Mouse (Mus musculus) ES-Bruce4 (cell line): Measurements from ENCODE around the gene Vars. TPM values are rescaled to one million over a fixed set of nuclear protein-coding genes. Genes with fewer than 3 reads are reported as not detected.
A peak's percentile ranks its signal among the peaks of the same experiment; 100 is the strongest.
"Not testable (repeated sequence)": the region's sequence is repeated elsewhere in the genome, so short reads cannot be mapped to it uniquely, and the experiment has no call there.

Source experiments
- H3K27ac ChIP-seq: 2 replicates; pipeline ENCODE4 v1.5.1; 2012; ENCODE audit warnings: low read length, inconsistent platforms; ENCODE audit not compliant: insufficient read depth
- H3K27me3 ChIP-seq: 2 replicates; pipeline ENCODE4 v1.6.1; 2012; ENCODE audit warnings: mild to moderate bottlenecking, low read length, inconsistent platforms; ENCODE audit not compliant: control insufficient read depth, poor library complexity, insufficient read depth, severe bottlenecking
- H3K36me3 ChIP-seq: 2 replicates; pipeline ENCODE4 v1.6.1; 2012; ENCODE audit warnings: inconsistent platforms, mild to moderate bottlenecking, low read length, moderate library complexity; ENCODE audit not compliant: control insufficient read depth, poor library complexity, insufficient read depth, severe bottlenecking
- H3K4me1 ChIP-seq: one replicate; pipeline ENCODE4 v1.8.1; 2011; ENCODE audit warnings: low read length; ENCODE audit not compliant: control insufficient read depth, insufficient read depth
- H3K4me3 ChIP-seq: 2 replicates; pipeline ENCODE4 v1.5.1; 2011; ENCODE audit warnings: low read depth, mild to moderate bottlenecking, low read length
- H3K9ac ChIP-seq: 2 replicates; pipeline ENCODE4 v1.6.1; 2012; ENCODE audit warnings: low read depth, mild to moderate bottlenecking, inconsistent platforms; ENCODE audit not compliant: poor library complexity, severe bottlenecking
- H3K9me3 ChIP-seq: replicated peaks from 2 replicates; pipeline ENCODE4 v1.6.1; 2012; ENCODE audit warnings: mild to moderate bottlenecking, low read length, inconsistent platforms; ENCODE audit not compliant: control insufficient read depth, poor library complexity, insufficient read depth, severe bottlenecking
- CTCF ChIP-seq: IDR thresholded peaks from one replicate; pipeline ENCODE4 v1.8.1; 2011; ENCODE audit warnings: low read depth, low read length
- EP300 ChIP-seq: IDR thresholded peaks from 2 replicates; pipeline ENCODE4 v1.6.1; 2011; ENCODE audit warnings: low read depth, low read length; ENCODE audit not compliant: insufficient read depth
- POLR2A ChIP-seq: IDR thresholded peaks from one replicate; pipeline ENCODE4 v1.8.1; 2011; ENCODE audit warnings: low read length; ENCODE audit not compliant: insufficient read depth
- polyA plus RNA-seq: library from polyadenylated mRNA; stranded (reverse); fragments of >200 nt; gene quantifications from 2 replicates; pipeline ENCODE4 v1.2.4, GENCODE M21; 2011; ENCODE audit warnings: low read depth; ENCODE audit not compliant: missing spikeins, insufficient read depth, insufficient read length

Vars gene
- polyA plus RNA-seq, 1 experiment = 108 TPM

DNA sequence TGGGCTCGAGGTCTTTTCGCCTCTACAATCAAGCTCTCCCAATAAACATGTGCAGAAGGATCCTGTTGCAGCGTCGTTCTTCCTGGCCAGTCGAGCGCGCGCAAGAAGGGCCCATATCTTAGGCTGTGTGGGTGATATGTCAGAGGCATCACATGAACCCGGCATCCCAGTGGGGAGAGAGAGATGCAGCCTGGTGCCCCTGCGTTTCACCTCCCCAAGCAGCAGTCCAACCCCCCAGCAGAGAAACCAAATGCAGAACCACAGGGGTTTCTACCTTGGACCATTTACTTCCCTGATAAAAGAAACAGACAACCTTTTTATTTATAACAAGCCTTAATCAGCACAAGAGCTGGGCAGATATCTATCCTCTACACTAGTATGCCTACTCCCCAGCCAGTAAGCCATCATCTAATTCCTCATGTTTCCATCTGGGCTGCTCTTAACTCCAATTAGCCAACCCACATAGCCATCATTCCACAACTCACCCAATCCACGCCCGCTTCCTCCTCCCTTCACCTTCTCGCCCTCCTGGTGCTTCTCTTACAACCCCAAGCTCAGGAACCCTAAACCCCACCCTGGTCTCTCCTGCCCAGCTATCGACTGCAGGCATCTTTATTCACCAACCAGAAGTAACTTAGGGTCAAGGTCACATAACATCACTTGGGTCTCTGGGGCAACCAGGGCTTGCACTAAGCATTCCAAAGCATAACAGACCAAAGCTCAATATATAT, 4.2 kb upstream of the Vars start:
- Histone ChIP-seq H3K9ac (no peak overlapping the region), H3K27me3 (no peaks in the 10 kb centered on the region), H3K4me3 (no peak overlapping the region), H3K36me3 (peaks cover 5% of the 10 kb centered on the region), H3K4me1 (peaks cover 5% of the 10 kb centered on the region), H3K9me3 (no peaks in the 10 kb centered on the region), H3K27ac (0 out of 2 replicates have a peak overlapping the region, but pooled peaks have one; percentile 10)
- TF ChIP-seq CTCF = no peak
- TF ChIP-seq EP300 = no peak

DNA sequence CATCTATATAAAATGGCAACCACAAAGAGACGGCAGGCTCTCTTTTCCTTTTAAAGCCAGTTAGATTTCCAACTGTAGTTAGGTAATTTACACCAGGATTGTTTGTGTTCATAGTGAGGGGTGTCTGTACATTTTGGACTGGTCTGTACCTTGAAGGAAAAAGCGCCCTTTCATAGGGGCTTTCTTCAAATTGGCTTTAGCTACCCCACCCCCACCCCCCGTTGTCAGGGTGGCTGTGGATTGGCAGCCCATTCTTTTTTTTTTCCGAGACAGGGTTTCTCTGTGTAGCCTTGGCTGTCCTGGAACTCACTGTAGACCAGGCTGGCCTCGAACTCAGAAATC, 3.7 kb upstream of the Vars start:
- no peaks in the 10 kb centered on the region for H3K9me3 ChIP-seq
- no peak overlapping the region for H3K27ac ChIP-seq
- H3K4me1 ChIP-seq = peaks cover 5% of the 10 kb centered on the region
- peaks cover 5% of the 10 kb centered on the region for H3K36me3 ChIP-seq
- no peaks in the 10 kb centered on the region for H3K27me3 ChIP-seq
- TF ChIP-seq EP300 = no peak
- TF ChIP-seq POLR2A = no peak
- TF ChIP-seq CTCF = no peak
- H3K9ac ChIP-seq = no peak overlapping the region
- no peak overlapping the region for H3K4me3 ChIP-seq

DNA sequence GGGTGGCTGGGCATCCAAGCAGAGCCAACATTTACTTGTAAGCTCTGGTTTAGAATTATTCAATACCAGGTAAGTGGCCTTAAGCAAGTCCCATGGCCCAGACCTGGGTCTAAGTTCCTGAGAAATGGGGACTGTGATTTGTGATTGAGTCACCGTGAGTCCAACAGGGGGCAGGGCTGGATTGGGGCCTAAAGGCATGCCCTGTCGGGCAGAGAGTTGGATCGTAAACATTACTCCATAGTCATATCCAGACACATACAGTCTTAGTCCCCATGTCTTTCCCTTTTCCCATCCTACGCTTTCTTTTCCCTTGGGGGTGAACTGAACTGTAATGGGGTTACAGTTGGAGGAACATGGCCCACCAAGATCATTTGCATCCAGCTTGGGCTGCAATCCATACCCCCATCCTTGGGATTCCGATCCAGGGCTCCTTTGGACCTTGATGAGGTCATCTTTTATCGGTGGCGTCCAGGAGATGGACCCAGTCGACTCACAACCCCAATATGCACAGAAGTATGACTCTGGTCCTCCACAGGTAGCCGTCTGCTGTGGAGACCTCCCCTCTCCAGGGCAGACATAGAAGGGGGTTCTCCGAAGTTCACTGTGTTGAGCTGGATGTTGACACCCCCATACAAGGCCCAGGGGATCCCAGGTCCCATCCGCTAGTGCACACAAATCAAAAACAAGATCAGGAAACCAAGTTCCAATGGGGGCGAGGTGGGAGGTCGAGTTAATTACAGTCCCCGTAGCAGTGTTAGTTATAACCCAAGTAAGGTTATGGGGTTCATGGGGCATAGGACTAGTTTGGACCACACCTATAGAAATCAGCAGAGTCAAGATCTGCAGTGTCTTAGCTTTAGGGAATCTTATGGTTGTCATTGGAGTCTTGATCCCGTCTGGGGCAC, 2.0 kb upstream of the Vars start:
- Histone ChIP-seq H3K9ac (peak overlapping the region; percentile 92), H3K36me3 (peaks cover 5% of the 10 kb centered on the region), H3K27me3 (no peaks in the 10 kb centered on the region), H3K27ac (peak overlapping the region; percentile 85; the same call in 1 of the 2 replicates), H3K4me3 (peak overlapping the region; percentile 18; the same call in 1 of the 2 replicates), H3K4me1 (peaks cover 5% of the 10 kb centered on the region), H3K9me3 (no peaks in the 10 kb centered on the region)
- TF ChIP-seq CTCF = peak; percentile 24
- no peak for TF ChIP-seq POLR2A

- H3K4me1 ChIP-seq, H3K9me3 ChIP-seq, H3K27me3 ChIP-seq: not testable (repeated sequence)
- peak overlapping the region; percentile 92 for H3K9ac ChIP-seq
- H3K27ac ChIP-seq = peak overlapping the region; percentile 85
- peak overlapping the region; percentile 94 for H3K4me3 ChIP-seq
- H3K36me3 ChIP-seq = peaks cover 17% of the 10 kb centered on the region
Measured at GRCm38 (mm10) chr17:34999871-35000716, 693 bp upstream of the Vars start.

GRCm38 (mm10) chr17:35001452-35002152, 815 bp downstream of the Vars start:
- Histone ChIP-seq H3K27me3 (no peaks in the 10 kb centered on the region), H3K9ac (peak overlapping the region; percentile 92), H3K4me3 (peak overlapping the region; percentile 91), H3K9me3 (no peaks in the 10 kb centered on the region), H3K27ac (peak overlapping the region; percentile 47), H3K36me3 (peaks cover 26% of the 10 kb centered on the region), H3K4me1 (peaks cover 5% of the 10 kb centered on the region)
- TF ChIP-seq POLR2A (no peak), CTCF (no peak), EP300 (no peak)
